Mouse (Mus musculus) lung, adult 2 months (tissue): ENCODE measurements around the gene Tenm3.

ENCODE experiments used
- CTCF ChIP-seq: fragments of 200-500 bp; IDR thresholded peaks from 2 replicates; pipeline ENCODE4 v1.5.1; 2011; ENCODE audit warnings: mild to moderate bottlenecking, low read length, control low read depth; ENCODE audit not compliant: insufficient read depth
- POLR2A ChIP-seq: fragments of 200-500 bp; IDR thresholded peaks from 2 replicates; pipeline ENCODE4 v1.6.1; 2011; ENCODE audit warnings: low read depth, mild to moderate bottlenecking, control low read depth, low read length, borderline replicate concordance; ENCODE audit errors: extremely low read depth

DNA sequence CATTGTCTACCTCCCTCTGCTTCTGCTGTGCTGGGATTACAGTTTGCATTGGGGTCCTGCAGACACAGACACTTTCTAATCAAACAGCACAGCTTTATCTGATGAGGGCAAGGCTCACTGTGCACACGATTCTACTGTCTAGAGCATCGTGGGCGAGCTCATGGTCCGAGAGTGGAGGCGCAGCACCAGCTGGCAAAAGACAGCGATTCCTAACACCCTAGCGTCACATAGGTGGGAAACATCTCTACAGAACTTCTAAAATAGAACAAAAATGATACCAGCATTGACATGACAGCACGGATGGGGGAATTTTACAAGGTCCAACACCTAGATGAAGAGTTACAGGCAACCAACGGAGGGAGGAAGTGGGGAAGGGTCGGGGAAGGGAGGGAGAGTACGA lies 561.9 kb downstream of the Tenm3 start:
- TF ChIP-seq CTCF (no peak), POLR2A (no peak)
